Mouse (Mus musculus) MEL (cell line): ENCODE data around the gene Rdh1. TPM values are rescaled to one million over a fixed set of nuclear protein-coding genes. Genes with fewer than 3 reads are reported as not detected.

ENCODE experiments used
- DNase-seq: peaks from one replicate; pipeline ENCODE4 v3.0.0; 2011; ENCODE audit warnings: low read depth, low spot score
- H3K27ac ChIP-seq: 2 replicates; pipeline ENCODE4 v1.5.1; 2012; ENCODE audit warnings: low read depth, mild to moderate bottlenecking, control low read depth, low read length, moderate library complexity; ENCODE audit not compliant: control insufficient read depth
- H3K27me3 ChIP-seq, 2 experiments: fragments of 150-350 bp in 1 of 2; sonication (generic) in 1 of 2; 2 replicates each; pipeline ENCODE4 v1.6.1; 2012; ENCODE audit warnings: low read length in 2 of 2, mild to moderate bottlenecking in 2 of 2, improper control_type of control experiment in 1 of 2, moderate library complexity in 1 of 2; ENCODE audit not compliant: insufficient read depth in 2 of 2, control insufficient read depth in 1 of 2
- H3K36me3 ChIP-seq, 2 experiments: 2 replicates each; pipeline ENCODE4 v1.6.1; 2012 to 2014; ENCODE audit warnings: low read length in 2 of 2, improper control_type of control experiment in 1 of 2, inconsistent platforms in 1 of 2, mild to moderate bottlenecking in 1 of 2; ENCODE audit not compliant: insufficient read depth in 2 of 2, control insufficient read depth in 1 of 2
- H3K4me1 ChIP-seq, 2 experiments: fragments of 150-350 bp in 1 of 2; sonication (generic) in 1 of 2; 2 replicates each; pipeline ENCODE4 v1.6.1; 2012; ENCODE audit warnings: low read length in 2 of 2, improper control_type of control experiment in 1 of 2, mild to moderate bottlenecking in 1 of 2; ENCODE audit not compliant: insufficient read depth in 2 of 2, control insufficient read depth in 1 of 2
- H3K4me3 ChIP-seq, 2 experiments: fragments of 150-350 bp in 1 of 2; sonication (generic) in 1 of 2; 2 replicates each; pipeline ENCODE4 v1.5.1; 2012; ENCODE audit warnings: low read depth in 2 of 2, low read length in 2 of 2, mild to moderate bottlenecking in 2 of 2, moderate library complexity in 2 of 2, control low read depth in 1 of 2, improper control_type of control experiment in 1 of 2; ENCODE audit not compliant: control insufficient read depth in 1 of 2, insufficient read depth in 1 of 2
- H3K79me2 ChIP-seq: 2 replicates; pipeline ENCODE4 v1.6.1; 2012; ENCODE audit warnings: mild to moderate bottlenecking, low read length, moderate library complexity; ENCODE audit not compliant: control insufficient read depth, poor library complexity, insufficient read depth
- H3K9ac ChIP-seq: 2 replicates; pipeline ENCODE4 v1.6.1; 2012; ENCODE audit warnings: low read depth, mild to moderate bottlenecking, control low read depth, low read length, moderate library complexity; ENCODE audit not compliant: control insufficient read depth, poor library complexity, severe bottlenecking
- H3K9me3 ChIP-seq: fragments of 150-350 bp; sonication (generic); replicated peaks from 2 replicates; pipeline ENCODE4 v1.6.1; 2012; ENCODE audit warnings: mild to moderate bottlenecking, low read length, improper control_type of control experiment, moderate library complexity; ENCODE audit not compliant: insufficient read depth
- CTCF ChIP-seq, 3 experiments: IDR thresholded peaks in 2 of 3; conservative IDR thresholded peaks in 1 of 3; 2 replicates each; pipeline ENCODE4 v1.5.1; 2011 to 2012; ENCODE audit warnings: low read length in 3 of 3, low read depth in 2 of 3, mild to moderate bottlenecking in 2 of 3, improper control_type of control experiment in 1 of 3, inconsistent platforms in 1 of 3, mixed read lengths in 1 of 3, moderate library complexity in 1 of 3; ENCODE audit not compliant: control insufficient read depth in 1 of 3, insufficient read depth in 1 of 3, poor library complexity in 1 of 3, severe bottlenecking in 1 of 3
- E2F4 ChIP-seq: IDR thresholded peaks from 2 replicates; pipeline ENCODE4 v1.6.1; 2011; ENCODE audit warnings: low read depth, low read length, improper control_type of control experiment, borderline replicate concordance
- ELF1 ChIP-seq: IDR thresholded peaks from 2 replicates; pipeline ENCODE4 v1.6.1; 2014; ENCODE audit warnings: low read depth, mild to moderate bottlenecking, inconsistent platforms, low read length, improper control_type of control experiment, moderate library complexity
- EP300 ChIP-seq, 2 experiments: IDR thresholded peaks; 2 replicates each; pipeline ENCODE4 v1.6.1; 2011; ENCODE audit warnings: improper control_type of control experiment in 2 of 2, low read length in 2 of 2, low read depth in 1 of 2, mild to moderate bottlenecking in 1 of 2
- ETS1 ChIP-seq: IDR thresholded peaks from 2 replicates; pipeline ENCODE4 v1.6.1; 2012; ENCODE audit warnings: low read depth, mild to moderate bottlenecking, inconsistent platforms, low read length, improper control_type of control experiment, moderate library complexity
- GABPA ChIP-seq: IDR thresholded peaks from 2 replicates; pipeline ENCODE4 v1.6.1; 2012; ENCODE audit warnings: low read depth, mild to moderate bottlenecking, inconsistent platforms, low read length, improper control_type of control experiment, moderate library complexity
- GATA1 ChIP-seq: IDR thresholded peaks from 2 replicates; pipeline ENCODE4 v1.6.1; 2011; ENCODE audit warnings: low read depth, low read length, improper control_type of control experiment
- MAX ChIP-seq: IDR thresholded peaks from 2 replicates; pipeline ENCODE4 v1.6.1; 2011; ENCODE audit warnings: low read length, improper control_type of control experiment
- MYC ChIP-seq: IDR thresholded peaks from 2 replicates; pipeline ENCODE4 v1.6.1; 2011; ENCODE audit warnings: low read depth, mild to moderate bottlenecking, low read length, improper control_type of control experiment, moderate library complexity
- NELFE ChIP-seq: IDR thresholded peaks from 2 replicates; pipeline ENCODE4 v1.6.1; 2011; ENCODE audit warnings: low read depth, low read length, improper control_type of control experiment
- POLR2A ChIP-seq, 2 experiments: IDR thresholded peaks; 2 replicates each; pipeline ENCODE4 v1.6.1; 2011 to 2012; ENCODE audit warnings: low read length in 2 of 2, mild to moderate bottlenecking in 2 of 2, control low read depth in 1 of 2, improper control_type of control experiment in 1 of 2, low read depth in 1 of 2, moderate library complexity in 1 of 2; ENCODE audit not compliant: control insufficient read depth in 1 of 2, insufficient read depth in 1 of 2, poor library complexity in 1 of 2
- POLR2AphosphoS2 ChIP-seq: IDR thresholded peaks from 2 replicates; pipeline ENCODE4 v1.6.1; 2011; ENCODE audit warnings: low read length, improper control_type of control experiment
- POLR2AphosphoS5 ChIP-seq: IDR thresholded peaks from 2 replicates; pipeline ENCODE4 v1.6.1; 2012; ENCODE audit warnings: low read depth, borderline replicate concordance, mild to moderate bottlenecking, inconsistent platforms, low read length, moderate library complexity, mixed read lengths
- RAD21 ChIP-seq: IDR thresholded peaks from 2 replicates; pipeline ENCODE4 v1.6.1; 2011; ENCODE audit warnings: mild to moderate bottlenecking, low read depth, low read length, improper control_type of control experiment
- RCOR1 ChIP-seq: IDR thresholded peaks from 2 replicates; pipeline ENCODE4 v1.6.1; 2012; ENCODE audit warnings: low read depth, mild to moderate bottlenecking, inconsistent platforms, low read length, improper control_type of control experiment
- SIN3A ChIP-seq: IDR thresholded peaks from 2 replicates; pipeline ENCODE4 v1.6.1; 2012; ENCODE audit warnings: low read length, improper control_type of control experiment, inconsistent platforms
- SMC3 ChIP-seq: IDR thresholded peaks from 2 replicates; pipeline ENCODE4 v1.6.1; 2011; ENCODE audit warnings: low read depth, low read length, improper control_type of control experiment
- TAL1 ChIP-seq: IDR thresholded peaks from 2 replicates; pipeline ENCODE4 v1.6.1; 2012; ENCODE audit warnings: mild to moderate bottlenecking, inconsistent platforms, low read length, moderate library complexity, mixed read lengths
- TBP ChIP-seq: IDR thresholded peaks from 2 replicates; pipeline ENCODE4 v1.8.0; 2011; ENCODE audit warnings: low read depth, low read length, improper control_type of control experiment
- UBTF ChIP-seq: IDR thresholded peaks from 2 replicates; pipeline ENCODE4 v1.6.1; 2012; ENCODE audit warnings: low read depth, mild to moderate bottlenecking, inconsistent platforms, low read length, improper control_type of control experiment, moderate library complexity, borderline replicate concordance; ENCODE audit not compliant: insufficient read depth
- USF2 ChIP-seq, 2 experiments: IDR thresholded peaks; 2 replicates each; pipeline ENCODE4 v1.6.1; 2011 to 2012; ENCODE audit warnings: improper control_type of control experiment in 2 of 2, low read length in 2 of 2, borderline replicate concordance in 1 of 2, inconsistent platforms in 1 of 2, low read depth in 1 of 2, mild to moderate bottlenecking in 1 of 2; ENCODE audit not compliant: insufficient read depth in 1 of 2
- ZKSCAN1 ChIP-seq: IDR thresholded peaks from 2 replicates; pipeline ENCODE4 v1.6.1; 2012; ENCODE audit warnings: low read depth, mild to moderate bottlenecking, inconsistent platforms, low read length, improper control_type of control experiment, moderate library complexity
- ZNF384 ChIP-seq: IDR thresholded peaks from 2 replicates; pipeline ENCODE4 v1.6.1; 2012; ENCODE audit warnings: low read depth, mild to moderate bottlenecking, inconsistent platforms, low read length, improper control_type of control experiment
- polyA plus RNA-seq, 2 experiments: library from polyadenylated mRNA; stranded (reverse) in 1 of 2; unstranded in 1 of 2; fragments of >175 nt in 1 of 2; fragments of >200 nt in 1 of 2; gene quantifications; 2 replicates each; pipeline versions ENCODE4 v1.2.1 to v1.2.4; 2012; ENCODE audit warnings: low replicate concordance in 2 of 2, low read depth in 1 of 2; ENCODE audit not compliant: insufficient read length in 2 of 2, insufficient read depth in 1 of 2, missing spikeins in 1 of 2
- total RNA-seq: library from RNA; depleted of rRNA; stranded (reverse); fragments of 300-350 nt; gene quantifications from 2 replicates; pipeline ENCODE4 v1.2.3, GENCODE M21; 2012

Rdh1 gene
- total and polyA plus RNA-seq, 3 experiments = not detected

GRCm38 (mm10) chr10:127801612-127802011, 42.1 kb downstream of the Rdh1 start:
- no peak overlapping the region for H3K4me3 ChIP-seq
- no peak overlapping the region for H3K27ac ChIP-seq
- H3K9ac ChIP-seq = no peak overlapping the region
- no peaks in the 10 kb centered on the region for H3K9me3 ChIP-seq
- no peak for TF ChIP-seq SMC3
- no peak for TF ChIP-seq POLR2A (IDR thresholded peaks at IDR 0.05; ENCODE audit: control insufficient read depth in 1 of 2, insufficient read depth in 1 of 2, low read depth in 1 of 2, low read length in 2 of 2, poor library complexity in 1 of 2)
- no peak for TF ChIP-seq POLR2AphosphoS5
- TF ChIP-seq ZNF384 = no peak
- TF ChIP-seq ZKSCAN1 = no peak
- no peak for TF ChIP-seq RAD21
- no peak for TF ChIP-seq ELF1
- TF ChIP-seq MAX = no peak
- TF ChIP-seq TAL1 = no peak
- TF ChIP-seq RCOR1 = no peak
- TF ChIP-seq, all 39 proteins: peak for 0
- Histone ChIP-seq H3K36me3 (no peaks in the 10 kb centered on the region), H3K4me1 (no peaks in the 10 kb centered on the region), H3K27me3 (no peaks in the 10 kb centered on the region), H3K79me2 (no peaks in the 10 kb centered on the region)
- no peak for DNase-seq

- H3K9ac ChIP-seq = no peak overlapping the region
These were observed 42.7 kb downstream of the Rdh1 start for GRCm38 (mm10) chr10:127802236-127802635.

More at GRCm38 (mm10) chr10:127802236-127802635, 42.7 kb downstream of the Rdh1 start:
- Histone ChIP-seq H3K79me2 (no peaks in the 10 kb centered on the region), H3K4me1 (no peaks in the 10 kb centered on the region), H3K4me3 (no peak overlapping the region), H3K27me3 (no peaks in the 10 kb centered on the region), H3K36me3 (no peaks in the 10 kb centered on the region), H3K27ac (no peak overlapping the region), H3K9me3 (no peaks in the 10 kb centered on the region)
- TF ChIP-seq SMC3 (no peak), GATA1 (no peak), ZKSCAN1 (no peak), SIN3A (no peak), ELF1 (no peak), NELFE (no peak), RCOR1 (no peak), GABPA (no peak), POLR2AphosphoS2 (no peak), TBP (no peak), CTCF (IDR thresholded peaks at IDR 0.05 in 2 of 3, conservative IDR thresholded peaks at IDR 0.05 in 1 of 3; ENCODE audit: control insufficient read depth in 1 of 3, insufficient read depth in 1 of 3, low read depth in 2 of 3, low read length in 3 of 3, poor library complexity in 1 of 3, severe bottlenecking in 1 of 3) (no peak), RAD21 (no peak), ETS1 (no peak), MYC (no peak), USF2 (IDR thresholded peaks at IDR 0.05; ENCODE audit: borderline replicate concordance in 1 of 2, insufficient read depth in 1 of 2, low read depth in 1 of 2, low read length in 2 of 2) (no peak), E2F4 (no peak), POLR2AphosphoS5 (no peak), UBTF (no peak), EP300 (IDR thresholded peaks at IDR 0.05; ENCODE audit: low read depth in 1 of 2, low read length in 2 of 2) (no peak)
- no peak for DNase-seq
